Mouse (Mus musculus) spleen, adult 18-20 months (tissue): ENCODE measurements around the gene Zfp108.

Experiments used
- DNase-seq, 2 experiments: peaks; one replicate each; pipeline ENCODE4 v3.0.0; 2022; ENCODE audit warnings: mixed read lengths in 2 of 2

The Zfp108 gene

GRCm38 (mm10) chr7:24286916-24287315 is 32.3 kb downstream of the Zfp108 start:
- DNase-seq, result no peak

- DNase-seq, result no peak
These were observed 33.1 kb downstream of the Zfp108 start for GRCm38 (mm10) chr7:24287670-24288069.

GRCm38 (mm10) chr7:24288512-24288911 is 33.9 kb downstream of the Zfp108 start:
- no peak for DNase-seq

DNA sequence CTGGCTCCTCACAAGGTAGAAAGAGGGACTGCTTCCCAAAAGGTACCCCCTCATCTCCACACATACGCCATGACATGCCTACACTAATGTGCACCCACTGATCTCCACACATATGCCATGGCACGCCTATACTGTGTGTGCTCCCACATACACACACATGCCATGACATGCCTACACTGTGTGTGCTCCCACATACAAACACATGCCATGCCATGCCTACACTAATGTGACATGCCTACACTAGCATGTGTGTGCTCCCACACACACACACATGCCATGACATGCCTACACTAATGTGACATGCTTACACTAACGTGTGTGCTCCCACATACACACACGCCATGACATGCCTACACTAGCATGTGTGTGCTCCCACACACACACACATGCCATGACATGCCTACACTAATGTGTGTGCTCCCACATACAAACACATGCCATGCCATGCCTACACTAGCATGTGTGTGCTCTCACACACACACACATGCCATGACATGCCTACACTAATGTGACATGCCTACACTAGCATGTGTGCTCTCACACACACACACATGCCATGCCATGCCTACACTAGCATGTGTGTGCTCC is 35.6 kb downstream of the Zfp108 start:
- DNase-seq, result no peak

DNA sequence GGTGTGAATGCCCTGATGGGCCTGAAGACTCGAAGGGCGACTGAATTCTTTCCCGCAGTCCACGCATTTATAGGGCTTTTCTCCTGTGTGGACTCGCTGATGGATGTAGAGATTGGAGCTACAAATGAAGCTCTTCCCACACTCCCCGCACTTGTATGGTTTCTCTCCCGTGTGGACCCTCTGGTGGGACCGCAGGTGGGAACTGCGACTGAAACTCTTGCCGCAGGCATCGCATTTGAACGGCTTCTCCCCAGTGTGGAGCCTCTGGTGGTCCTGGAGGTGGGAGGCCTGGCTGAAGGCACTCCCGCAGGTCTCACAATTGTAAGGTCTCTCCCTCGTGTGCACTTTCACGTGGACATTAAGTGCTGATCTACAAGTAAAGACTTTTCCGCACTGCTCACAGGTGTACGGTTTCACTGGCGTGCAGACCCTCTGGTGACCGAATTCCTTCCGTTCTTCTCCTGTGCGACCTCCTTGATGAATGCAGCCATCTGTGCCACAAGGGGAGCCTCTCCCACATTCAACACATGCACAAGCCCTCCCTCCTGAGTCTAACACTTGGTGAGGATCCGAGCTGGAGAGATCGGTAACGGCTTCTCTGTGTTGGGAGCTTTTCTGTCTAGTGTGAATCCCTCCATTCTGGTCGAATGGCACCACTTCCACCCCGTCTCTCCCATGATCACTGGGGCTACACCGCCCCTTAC is 36.9 kb downstream of the Zfp108 start:
- DNase-seq, result no peak

- no peak for DNase-seq
These were observed 38.7 kb downstream of the Zfp108 start for GRCm38 (mm10) chr7:24293061-24293851.

DNA sequence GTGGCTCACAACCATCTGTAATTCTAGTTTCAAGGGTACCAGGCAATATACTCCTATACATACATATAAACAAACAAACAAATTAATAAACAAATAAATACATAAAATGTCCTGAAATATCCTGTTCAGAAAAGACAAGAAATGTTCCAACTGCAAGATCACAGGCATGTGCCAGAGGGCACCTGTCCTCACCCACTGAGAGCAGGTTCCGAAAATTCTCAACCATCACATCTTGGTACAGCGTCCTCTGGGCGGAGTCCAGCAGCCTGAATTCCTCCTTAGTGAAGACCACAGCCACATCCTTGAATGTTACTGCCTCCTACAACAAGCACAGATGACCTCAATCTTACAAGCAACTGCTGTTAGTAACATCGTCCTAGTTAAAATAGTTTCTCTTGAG is 40.2 kb downstream of the Zfp108 start:
- DNase-seq, result no peak

- DNase-seq, result no peak
These were observed 40.8 kb downstream of the Zfp108 start for GRCm38 (mm10) chr7:24295376-24295775.

DNA sequence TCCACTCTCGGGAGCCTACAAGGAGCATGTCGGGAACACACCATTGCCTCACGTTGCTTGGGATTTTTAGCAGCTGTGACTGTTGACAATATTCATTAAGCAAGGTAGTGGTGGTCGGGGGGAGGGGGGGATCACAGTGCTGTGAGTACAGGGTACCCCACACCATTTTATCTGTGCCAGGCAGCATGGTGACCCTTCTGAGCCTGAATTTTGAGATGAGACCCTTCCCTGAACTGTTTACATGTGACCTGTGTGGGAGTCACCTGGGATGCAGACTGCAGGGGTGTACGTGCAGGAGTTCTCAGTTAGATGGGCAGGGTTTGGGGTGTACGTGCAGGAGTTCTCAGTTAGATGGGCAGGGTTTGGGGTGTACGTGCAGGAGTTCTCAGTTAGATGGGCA is 41.8 kb downstream of the Zfp108 start:
- DNase-seq, result no peak

DNA sequence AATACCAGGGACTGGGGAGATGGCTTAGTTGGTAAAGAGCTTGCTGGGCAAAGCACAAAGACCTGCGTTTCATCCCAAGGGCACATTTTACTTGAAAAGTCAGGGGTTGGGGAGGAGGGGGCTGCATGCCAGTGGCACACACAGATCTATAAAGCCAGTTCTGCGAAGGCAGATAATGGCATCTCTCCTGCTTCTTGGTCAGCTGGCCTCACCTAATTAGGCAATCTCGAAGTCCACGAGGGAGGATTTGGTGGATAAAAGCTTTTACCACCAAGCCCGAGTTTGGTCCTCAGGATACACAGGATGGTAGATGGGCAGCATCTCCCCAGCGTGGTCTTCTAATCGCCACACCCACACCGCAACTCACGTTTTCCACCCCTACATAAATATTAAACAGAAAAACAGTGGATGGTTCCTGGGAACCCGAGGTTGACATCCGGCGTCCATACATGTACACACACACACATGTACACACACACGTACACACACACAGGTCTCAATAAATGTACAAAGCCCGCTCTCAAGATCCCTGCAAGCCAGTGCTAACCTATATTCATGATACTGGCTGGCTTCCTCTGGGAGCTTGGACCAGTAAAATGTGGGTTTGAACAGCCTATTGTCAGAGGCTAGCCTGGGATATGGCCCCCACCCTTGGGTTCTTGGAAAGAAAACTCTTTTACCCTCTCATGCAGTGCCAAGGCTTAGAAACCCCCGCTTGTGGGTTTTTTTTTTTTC is 42.9 kb downstream of the Zfp108 start:
- no peak for DNase-seq

DNA sequence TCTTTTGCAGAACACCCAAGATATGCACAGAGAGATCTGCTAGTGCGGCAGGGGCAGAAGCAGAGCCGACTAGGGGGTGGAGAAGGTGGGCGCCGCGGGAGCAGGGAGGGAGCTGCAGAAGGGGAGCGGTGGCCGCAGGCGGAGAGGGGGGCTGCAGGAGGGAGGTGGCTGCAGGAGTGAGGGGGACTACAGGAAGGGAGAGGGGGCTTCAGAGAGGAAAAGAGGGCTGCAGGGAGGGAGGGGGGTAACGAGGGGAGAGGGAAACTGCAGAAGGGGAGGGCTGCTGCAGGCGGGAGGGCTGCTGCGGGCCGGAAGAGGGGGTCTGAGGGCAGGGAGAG is 44.0 kb downstream of the Zfp108 start:
- DNase-seq, result no peak

GRCm38 (mm10) chr7:24298973-24299708 is 44.5 kb downstream of the Zfp108 start:
- peak; percentile 39 to 55 for DNase-seq

DNA sequence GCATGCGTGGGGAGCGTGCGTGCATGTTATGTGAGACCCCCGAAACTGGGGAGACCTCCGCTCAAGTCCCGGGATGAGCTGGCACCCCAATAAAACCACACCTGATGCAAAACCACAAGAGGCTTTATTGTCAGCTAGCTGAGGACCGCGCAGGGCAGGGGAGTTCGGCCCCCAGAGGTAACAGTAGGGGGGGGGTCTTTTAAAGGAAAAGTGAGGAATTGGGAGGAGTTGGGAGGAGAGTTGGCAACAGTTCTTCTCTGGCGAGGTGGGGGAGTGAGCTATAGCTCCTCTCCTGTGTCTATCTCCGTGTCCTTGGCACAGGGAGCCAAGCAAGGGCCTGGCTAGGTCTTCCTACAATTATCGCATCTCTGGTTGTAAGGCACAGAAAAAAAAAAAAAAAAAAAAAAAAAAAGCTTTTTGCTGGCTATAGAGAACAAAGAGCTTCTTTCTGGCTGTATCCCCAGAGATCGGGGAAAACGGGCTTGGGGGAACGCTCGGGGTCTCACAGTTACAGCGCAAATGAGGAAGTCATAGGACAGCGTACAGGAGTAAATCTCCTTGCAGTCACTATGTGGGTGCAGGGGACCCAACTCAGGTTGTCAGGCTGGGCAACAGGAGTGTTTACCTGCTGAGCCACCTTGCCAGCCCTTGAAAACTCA is 45.4 kb downstream of the Zfp108 start:
- DNase-seq, result no peak

DNA sequence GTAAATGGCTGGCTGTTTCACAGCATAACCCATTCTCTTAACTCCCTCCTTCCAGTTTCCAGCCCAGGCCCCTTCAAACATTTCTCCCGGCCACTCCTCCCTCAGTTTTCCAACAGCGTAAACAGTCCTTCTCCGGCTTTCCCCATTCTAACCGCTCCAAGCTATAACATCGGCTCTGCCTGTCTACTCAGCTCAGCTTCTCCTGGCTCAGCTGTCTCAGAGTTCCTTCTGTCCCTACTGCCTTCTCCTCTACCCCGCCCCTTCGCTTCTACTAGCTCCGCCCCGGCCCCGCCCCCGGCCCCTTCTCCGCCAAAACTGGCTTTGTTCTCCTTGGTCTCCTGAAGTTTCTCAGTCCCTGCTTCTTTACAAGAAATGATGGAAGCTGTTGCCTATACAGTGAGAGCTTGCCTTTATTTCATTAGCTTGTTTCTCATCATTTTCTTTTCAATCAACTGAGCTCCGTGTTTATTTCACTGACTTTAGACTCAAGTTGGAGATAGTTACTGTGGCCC is 46.2 kb downstream of the Zfp108 start, which contains the start of gene Zfp61:
Gene Zfp61, minus strand, starts transcription at position 462 of the 512 bp plus-strand sequence.
- peak in 1 of 2 experiments; percentile 25 for DNase-seq
